Mouse (Mus musculus): Measurements from ENCODE around the gene Gm30083.

Gm30083 gene

GRCm38 (mm10) chr14:33958841-33959240 lies 56.1 kb downstream of the Gm30083 start:
- no peak for DNase-seq

GRCm38 (mm10) chr14:33958186-33958585 lies 56.8 kb downstream of the Gm30083 start:
- DNase-seq: peak in 1 of 2 experiments; percentile 41

- DNase-seq: no peak
Measured at GRCm38 (mm10) chr14:33956055-33956454, 58.9 kb downstream of the Gm30083 start.

GRCm38 (mm10) chr14:33953761-33954160 lies 61.2 kb downstream of the Gm30083 start, which contains the start of gene Rbp3:
TSS of gene Rbp3 (plus strand) at chr14:33954003.
- no peak for DNase-seq

GRCm38 (mm10) chr14:33952233-33952981 lies 62.6 kb downstream of the Gm30083 start:
- DNase-seq: peak in 1 of 2 experiments; percentile 50

GRCm38 (mm10) chr14:33946125-33946524 lies 68.9 kb downstream of the Gm30083 start:
- DNase-seq: no peak

GRCm38 (mm10) chr14:33942222-33942621 lies 72.8 kb downstream of the Gm30083 start:
- no peak for DNase-seq

- DNase-seq: no peak
Measured at GRCm38 (mm10) chr14:33940739-33941138, 74.2 kb downstream of the Gm30083 start, which contains the start of gene Gdf2. TSS of gene Gdf2 (plus strand) at chr14:33941039.

- peak; percentile 83 to 89 for DNase-seq
Measured at GRCm38 (mm10) chr14:33939117-33939516, 75.9 kb downstream of the Gm30083 start.

Measured in cerebellum, postnatal 25 days (tissue).